Mouse (Mus musculus) 3T3-L1 (cell line): ENCODE results near the gene Gm10392.

Source experiments
- DNase-seq: peaks from one replicate; pipeline ENCODE4 v3.0.0-alpha.2; 2015; ENCODE audit warnings: low read depth, low spot score

The Gm10392 gene

DNA sequence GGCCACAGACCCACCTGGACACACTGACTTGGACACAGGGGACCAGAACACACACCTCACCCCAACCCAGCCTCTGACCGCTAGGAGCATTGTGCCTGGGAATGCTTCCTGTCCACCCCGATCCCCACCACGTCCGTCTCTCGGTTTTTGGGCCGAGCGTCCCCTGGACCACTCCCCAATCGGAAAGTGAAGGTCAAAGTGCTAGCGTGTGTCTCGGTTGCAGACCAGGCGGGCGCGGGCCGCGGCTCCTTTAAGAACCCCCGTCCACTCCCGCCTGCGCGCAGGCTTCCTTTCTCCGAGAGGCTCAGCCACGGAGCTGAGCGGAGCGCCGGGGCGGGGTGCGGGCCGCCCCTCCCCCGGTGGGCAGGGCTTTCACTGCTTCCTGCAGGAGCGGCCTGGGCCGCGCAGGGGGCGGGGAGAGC, 26.1 kb downstream of the Gm10392 start:
- DNase-seq: peak; percentile 87

DNA sequence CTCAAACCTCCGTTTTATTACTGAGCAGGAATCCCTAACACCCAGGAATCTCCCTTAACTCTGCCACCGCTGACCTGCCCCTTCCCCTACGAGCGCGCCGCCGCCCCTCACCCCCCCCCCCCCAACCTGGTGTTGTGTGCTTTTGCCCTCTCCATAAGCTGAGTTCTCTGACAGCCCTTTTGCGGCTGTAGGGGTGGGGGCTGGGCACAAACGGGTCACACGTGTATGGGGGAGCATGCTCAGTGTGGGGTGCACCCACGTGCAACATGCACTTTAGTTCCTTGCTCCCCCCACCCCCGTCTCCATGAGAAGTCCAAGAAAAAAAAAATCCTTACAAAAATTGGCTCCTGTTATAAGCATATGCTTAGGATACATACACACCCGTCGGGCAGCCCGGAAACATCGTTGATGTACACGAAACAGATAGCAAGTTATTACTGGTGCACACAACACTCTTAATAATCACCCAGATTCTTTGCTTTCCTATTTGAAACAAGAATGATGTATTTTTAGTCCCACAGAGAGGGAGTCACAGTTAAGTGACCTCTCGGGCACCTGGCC, 26.6 kb downstream of the Gm10392 start:
- DNase-seq: peak; percentile 61

DNA sequence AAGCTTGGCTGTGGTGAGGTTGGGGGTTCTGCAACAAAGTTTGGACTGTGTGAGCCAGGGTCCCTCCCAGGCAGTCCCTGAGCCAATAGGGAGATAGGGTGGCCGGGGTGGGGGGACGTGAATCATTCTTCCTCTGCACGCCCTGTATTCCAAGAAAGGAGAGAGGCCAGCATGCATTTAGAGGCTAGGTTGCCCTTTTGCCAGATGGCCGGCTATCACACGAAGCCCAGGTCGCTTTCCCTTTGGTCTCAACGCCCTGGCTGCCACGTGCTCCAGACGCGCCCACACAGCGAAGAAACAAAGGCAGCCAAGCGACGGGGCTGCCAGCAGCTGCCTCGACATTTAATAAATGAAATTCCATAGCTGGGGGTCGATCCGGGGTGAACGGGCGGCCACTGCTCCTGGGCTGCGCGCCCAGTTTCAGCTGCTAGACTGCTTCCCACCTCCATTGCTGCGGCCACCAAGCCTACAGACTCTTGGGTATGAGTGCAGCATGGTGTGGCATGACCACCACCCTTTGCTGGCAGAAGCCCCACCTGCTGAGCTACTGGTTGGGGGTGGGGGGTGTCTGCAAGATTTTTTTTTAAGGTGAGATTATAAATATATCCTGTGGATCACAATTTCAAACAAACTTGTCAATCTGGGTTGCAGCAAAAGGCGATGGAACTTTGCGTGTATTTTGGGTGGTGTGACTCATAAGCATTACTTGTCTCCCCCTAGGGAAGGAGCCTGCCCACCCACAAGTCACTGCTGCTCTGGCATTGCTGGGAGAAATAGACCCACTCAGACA, 27.3 kb downstream of the Gm10392 start:
- peak; percentile 91 for DNase-seq

DNA sequence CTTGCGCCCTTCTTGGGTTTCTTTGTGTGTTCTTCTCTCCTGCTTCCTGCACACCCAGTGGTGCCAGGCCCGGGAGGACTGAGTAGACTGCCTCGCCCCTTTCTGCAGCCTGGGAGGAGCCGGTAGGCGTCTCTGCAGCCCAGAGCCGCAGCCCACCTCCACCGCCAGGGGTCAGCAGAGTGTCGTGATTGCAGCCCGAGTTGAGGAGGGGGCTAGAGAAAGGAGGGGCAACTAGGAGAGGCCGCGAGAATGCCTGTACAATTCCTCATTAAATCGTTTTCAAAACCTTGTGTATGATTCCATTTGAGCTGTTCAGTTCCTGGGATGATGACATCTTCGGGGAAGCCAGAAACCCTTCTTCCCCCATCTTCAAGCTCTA, 27.9 kb downstream of the Gm10392 start:
- peak; percentile 91 for DNase-seq

DNA sequence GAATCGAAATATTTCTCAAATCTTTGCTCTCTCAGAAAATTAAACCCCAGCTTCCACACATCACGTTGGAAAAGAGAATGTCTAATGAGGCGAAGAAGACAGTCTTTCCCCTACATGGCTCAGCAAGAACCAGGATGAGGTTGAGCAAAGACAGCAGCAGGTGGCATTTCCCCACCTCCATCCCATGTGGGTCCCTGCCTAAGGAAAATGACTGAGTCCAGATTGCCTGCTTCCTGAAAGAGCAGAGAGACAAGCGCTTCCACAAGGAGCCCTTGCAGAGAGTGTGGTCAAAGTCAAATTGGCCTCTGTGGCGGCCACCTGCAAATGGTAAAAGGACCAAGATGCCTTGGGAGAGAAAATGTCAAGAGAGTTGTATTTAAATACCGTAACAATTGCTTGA, 28.5 kb downstream of the Gm10392 start:
- no peak for DNase-seq

DNA sequence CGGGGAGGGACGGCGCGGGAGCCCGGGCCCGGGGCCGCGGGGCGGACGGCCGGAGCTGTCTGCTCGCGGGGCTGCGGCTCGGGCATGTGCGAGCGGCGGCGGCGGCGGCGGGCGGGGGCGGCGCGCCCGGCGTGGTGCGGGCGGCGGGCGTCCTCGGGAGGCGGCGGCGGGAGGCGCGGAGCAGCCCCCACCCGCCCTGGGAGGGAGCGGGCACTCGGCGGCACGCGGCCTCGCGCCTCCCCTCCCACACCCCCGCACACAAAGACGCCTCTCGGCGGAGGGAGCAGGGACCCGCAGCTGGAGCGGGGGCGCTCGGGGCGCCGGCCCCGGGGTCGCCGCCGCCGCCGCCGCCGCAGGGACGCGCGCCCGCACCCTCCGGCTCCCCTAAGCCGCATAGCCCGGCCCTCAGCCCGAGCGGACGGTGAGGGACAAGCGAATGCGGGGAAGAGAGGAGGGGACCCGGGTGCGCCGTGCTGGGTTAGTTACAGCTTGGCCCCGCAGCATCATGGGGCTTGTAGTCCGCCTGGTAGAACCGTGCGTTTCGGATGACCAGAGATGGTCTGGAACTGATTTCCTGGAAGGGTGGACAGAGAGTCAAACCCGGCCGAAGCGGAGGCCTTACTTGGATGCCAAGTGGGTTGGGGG, 29.3 kb downstream of the Gm10392 start, which contains the start of gene Ankrd13b:
Ankrd13b (minus strand) TSS at position 88 of the 645 bp plus-strand sequence.
- DNase-seq: peak; percentile 73

DNA sequence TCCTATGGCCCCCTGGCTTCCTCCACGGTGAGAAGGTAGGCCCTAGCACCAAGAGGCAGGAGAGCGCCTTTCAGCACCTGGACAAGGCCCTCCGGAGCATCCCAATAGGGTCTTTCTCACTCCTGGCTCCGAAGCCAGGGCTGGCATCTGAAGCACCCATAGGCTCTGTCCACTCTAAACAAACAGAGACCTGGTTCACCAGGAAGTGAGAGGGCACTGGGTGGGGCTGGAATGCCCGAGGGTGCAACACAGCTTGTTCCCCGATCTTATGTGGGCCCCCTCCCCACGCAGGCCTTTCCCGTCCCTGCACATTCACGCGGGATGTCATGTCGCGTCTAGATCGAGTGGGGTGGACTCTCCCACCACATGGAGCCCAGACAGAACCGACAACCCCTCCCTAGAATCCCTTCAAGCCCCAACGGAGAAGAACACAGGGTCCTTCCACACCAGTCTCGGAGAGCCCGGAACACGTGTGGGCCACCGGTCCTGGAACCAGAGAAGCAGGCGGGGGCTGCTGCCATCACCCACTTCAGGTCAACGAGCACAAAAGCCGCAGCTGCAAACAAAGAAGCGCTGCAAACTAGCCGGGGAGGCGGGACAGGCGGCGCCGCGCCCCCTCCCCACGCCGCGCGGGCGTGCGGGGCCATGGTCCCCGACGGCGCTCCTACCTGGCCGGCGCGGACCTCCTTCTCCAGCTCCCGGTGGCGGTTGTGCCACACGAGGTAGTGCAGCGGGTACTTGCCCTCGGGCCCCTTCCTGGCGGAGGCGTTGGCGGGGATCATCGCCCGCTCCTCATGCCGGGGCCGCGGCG, 30.0 kb downstream of the Gm10392 start:
- no peak for DNase-seq

DNA sequence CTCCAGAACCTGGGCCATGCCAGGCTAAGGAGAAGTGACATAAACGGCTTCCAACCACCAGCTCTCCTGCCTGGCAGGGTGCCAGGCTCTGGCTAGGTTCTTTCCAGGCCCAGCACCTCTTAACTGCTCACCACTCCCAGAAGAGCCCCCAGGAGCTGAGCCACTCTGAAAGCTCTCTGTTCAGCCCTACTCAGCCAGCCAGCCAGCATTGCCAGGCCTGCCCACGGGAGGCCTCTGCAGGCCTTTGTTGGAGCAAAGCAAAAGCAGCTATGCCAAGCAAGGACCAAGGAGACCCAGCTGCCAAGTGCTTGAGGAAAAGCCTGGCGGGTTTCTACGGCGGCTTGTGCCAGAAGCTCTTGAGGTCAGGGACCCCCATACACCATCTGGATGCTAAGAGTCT, 32.2 kb downstream of the Gm10392 start:
- no peak for DNase-seq

DNA sequence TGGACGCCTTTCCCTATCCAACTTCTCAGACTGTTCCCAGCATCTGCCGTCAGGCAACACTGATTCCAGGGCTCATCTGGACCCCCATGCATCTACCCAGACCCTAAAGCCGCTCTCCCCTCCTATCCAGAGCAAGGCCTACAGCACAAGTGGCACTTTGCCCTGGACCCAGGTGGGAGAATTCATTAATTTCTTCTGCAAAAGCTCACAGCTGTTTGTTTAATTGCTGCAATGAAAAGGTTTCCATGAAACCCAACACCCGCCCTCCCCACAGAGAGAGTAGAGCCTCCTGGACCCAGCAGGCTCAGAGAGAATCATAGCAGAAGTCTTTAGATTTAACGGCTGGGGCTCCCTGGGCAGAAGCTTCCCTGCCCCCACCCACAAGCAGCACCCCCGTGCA, 33.8 kb downstream of the Gm10392 start:
- no peak for DNase-seq

DNA sequence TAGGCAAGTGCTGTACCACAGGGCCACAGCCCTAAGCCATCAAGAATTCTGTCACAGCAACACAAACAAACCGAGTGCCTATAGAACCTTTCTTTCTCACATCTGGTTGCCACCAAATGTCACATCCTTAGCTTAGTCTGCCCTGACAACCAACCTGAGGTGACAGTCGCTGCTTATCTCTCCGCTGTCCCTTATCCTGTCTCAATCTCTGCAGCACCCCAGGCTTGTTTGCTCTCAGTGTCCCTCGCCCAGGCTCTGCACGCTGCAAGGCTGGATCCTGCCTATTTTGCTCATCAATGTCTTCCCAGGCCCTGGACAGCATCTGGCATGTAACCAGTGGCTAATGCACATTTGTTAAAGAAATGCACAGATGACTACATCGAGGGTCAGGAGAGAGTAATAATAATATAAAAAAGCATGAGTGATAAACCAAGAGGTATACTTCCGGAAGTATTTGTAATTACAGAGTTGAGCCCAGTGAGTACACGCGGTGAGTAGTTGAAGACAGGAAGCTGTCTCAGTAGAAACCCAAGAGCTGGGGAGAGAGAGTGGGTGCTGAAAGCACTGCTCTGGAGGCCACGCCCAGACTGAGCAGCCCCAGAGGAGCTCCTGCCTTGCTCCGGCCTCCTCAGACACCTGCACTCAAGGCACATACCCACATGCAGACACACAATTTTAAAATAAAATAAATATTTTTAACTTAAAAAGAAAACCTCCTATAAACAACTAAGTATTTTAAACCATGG, 35.3 kb downstream of the Gm10392 start:
- DNase-seq: no peak

DNA sequence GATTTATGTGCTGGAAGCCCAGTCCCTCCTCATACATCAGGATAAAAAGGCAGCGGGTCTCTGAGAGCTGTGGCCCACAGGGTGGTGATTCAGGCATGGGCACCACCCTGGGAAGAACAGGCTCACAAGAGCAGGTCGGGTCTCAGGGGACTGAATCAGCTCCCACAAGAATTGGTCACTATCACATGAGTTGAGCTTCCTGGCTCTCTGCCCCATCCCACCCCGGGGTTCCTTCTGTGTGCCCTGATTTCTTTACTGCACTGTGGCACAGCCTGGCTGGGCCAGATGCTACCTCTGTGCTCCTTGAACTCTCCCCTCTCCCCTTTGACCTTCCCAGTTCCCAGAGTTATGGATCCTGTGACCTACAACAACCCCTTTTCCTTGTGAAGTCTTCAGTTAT, 36.0 kb downstream of the Gm10392 start:
- DNase-seq: peak; percentile 51

DNA sequence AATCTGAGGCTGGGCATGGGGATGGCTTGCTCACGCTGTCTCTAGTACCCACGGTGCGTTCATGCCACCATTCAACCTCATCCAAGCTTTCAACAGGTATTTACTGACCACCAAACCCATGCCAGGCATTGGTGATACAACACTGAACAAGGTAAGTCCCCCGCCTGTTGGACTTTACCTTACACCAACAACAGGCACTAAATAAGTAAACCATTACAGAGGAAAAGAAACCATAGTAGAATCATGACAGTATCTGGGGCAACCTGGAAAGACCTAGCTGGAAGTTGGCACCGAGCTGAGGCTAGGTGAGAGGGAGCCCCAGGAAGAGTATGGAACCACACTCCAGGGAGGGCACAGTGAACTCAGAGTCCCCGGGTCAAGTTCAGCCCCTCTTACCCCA, 42.1 kb downstream of the Gm10392 start:
- no peak for DNase-seq

DNA sequence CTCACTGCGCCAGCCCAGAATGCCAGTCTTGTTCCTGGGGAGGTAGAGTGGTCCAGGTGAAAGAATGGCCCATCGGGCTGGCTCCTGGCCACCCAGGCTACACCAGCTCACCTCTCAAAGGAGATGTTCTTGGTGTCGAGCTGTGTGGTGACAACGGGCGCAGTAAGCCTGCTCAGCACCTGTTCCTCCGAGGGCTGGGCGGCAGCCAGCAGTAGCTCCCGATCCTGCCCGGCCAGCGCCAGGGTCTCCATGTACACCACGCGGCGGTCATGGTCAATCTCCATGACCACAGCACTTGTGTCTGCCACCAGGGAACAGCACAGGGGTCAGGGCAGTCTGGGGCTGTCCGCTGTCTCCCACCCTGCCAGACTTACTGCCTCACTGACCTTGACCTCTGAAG, 42.8 kb downstream of the Gm10392 start:
- DNase-seq: no peak

DNA sequence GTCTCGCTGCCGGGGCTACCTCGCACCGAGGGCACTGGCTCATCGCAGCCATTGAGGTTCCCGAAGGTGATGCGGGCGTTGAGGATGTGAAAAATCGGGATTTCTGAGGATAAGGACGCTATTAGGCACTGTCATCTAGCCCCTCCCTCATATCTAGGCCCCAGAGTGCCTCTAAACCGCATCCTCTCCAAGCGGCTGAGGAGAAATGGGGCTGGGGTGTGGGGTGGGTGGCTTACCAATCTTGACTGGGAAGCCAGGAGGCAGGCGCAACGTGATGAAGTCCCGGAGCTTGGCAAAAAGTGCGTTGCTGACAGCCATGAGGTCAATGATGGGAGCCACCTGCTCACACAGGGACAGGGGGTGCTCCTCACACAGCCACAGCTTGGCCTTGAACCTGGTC, 46.2 kb downstream of the Gm10392 start:
- DNase-seq: no peak

DNA sequence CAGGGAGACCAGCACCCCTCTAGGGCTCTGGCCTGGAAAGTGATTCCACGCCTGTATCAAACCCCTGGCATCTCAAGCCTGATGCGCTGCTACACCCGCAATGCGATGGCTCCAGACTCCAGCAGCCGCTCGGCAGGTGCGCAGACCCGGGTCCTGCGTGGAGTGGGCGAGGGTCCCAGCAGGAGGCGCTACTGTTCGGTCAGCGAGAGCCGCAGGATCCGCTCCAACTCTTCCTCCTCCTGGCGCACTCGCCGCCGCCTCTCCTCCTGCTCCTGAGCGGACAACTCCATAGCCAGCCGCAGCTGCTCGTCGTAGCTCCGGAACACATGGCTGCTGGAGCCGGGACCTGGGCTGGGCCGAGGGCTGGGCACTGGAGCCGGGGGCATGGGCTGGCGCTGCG, 47.6 kb downstream of the Gm10392 start:
- DNase-seq: no peak

DNA sequence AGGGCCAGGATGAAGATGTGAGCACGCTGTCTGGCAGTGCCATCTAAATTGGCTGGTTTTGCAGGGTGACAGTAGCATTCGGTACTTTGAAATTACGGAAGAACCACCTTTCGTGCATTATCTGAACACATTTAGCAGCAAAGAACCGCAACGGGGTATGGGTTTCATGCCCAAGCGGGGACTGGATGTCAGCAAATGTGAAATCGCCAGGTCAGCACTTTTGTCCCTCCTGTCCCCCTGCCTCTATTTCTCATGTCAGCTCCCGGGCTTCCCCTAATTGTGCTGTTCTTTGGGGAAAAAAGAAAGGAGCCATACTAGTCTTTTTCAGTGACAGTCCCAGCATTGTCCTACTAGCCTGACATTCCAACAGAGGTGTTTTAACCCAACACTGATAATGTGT, 50.6 kb downstream of the Gm10392 start:
- DNase-seq: no peak

DNA sequence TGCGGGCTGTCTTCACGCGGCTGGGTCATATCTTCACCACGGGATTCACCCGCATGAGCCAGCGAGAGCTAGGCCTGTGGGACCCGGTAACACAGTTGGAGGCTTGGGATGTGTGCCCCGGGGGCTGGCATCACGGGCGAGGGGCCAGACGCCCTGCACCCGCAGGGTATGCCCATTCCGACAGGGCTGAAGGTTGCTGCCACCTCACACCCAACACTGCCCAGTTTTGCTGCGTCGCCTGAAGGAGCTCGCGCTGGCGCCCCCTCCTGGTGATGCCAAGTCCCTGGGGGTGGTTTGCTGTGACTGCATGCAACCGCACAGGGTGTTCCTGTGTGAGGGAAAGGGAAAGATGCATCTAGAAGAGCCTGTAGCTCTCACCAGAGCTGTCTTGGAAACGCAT, 51.2 kb downstream of the Gm10392 start:
- DNase-seq: peak; percentile 33

DNA sequence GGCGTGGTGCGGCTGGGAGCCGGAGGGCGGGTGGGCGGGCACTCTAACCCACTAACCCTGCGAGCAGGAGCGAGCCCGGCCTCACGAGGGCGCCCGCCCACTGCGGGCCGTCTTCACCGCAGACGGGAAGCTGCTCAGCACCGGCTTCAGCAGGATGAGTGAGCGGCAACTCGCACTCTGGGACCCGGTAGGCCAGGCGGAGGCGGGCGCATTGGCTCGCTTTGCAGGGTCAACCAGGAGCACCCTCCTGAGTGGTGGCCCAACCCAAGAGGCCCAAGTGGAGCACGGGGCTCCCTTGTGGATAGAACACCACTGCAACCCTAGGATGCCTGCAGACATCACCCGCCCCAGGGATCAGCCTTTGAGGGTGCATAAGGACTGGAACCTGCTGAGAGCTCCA, 51.8 kb downstream of the Gm10392 start:
- DNase-seq: no peak
